Comparison of ENCODE assay signal across 15 mouse cellular contexts in the genomic region with DNA sequence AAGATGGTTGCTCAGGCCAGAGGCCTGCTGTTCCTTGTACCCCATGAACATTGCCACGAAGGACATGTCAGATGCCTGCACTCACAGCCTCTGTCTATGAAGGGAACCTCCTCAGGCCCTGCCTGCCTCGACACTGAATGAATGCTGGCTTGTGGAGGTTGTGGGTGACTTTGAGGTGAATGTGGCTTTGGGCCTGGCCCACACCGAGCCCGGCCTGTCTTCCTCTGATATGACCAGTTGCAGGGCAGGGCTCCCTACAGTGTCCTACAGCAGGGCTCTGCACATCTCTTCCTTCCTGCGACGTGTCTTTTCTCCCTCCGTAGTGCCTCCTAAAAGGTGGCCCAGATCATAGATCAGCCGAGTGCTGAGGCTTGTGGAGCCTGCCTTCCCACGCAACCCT. TPM values are rescaled to one million over a fixed set of nuclear protein-coding genes. Genes with fewer than 3 reads are reported as not detected.
DNase-seq lines count a peak whose midpoint lies in the region; ATAC-seq and TF ChIP-seq lines count a peak whose summit lies in the region.
"Had no signal": no experiment of that assay in that cellular context is flagged by ENCODE, and none has a peak within 500 bp of the region (broad histone marks: within the 10 kb centered on the region; RNA-seq: fewer than 3 reads in every experiment).

No protein-coding gene starts in this region.

- H3K4me3 ChIP-seq in limb, embryonic 15.5 days, result no peak overlapping the region
- H3K4me3 ChIP-seq in limb, embryonic 10.5 days, result no peak overlapping the region
- H3K4me3 ChIP-seq in embryonic facial prominence, embryonic 10.5 days, result no peak overlapping the region
- H3K4me3 ChIP-seq in liver, embryonic 13.5 days (replicated peaks), result 0 out of 2 replicates have a peak overlapping the region, but pooled peaks have one; percentile 10
- no peak overlapping the region for H3K4me3 ChIP-seq in small intestine, adult 2 months (ENCODE audit: low read depth, low read length)
- H3K4me3 ChIP-seq: forebrain, embryonic 12.5 days had no signal

- WGBS in limb, embryonic 15.5 days, result 81% methylated on average over 9 of the region's 9 CpGs
- WGBS in limb, embryonic 10.5 days, result 82% methylated on average over 9 of the region's 9 CpGs
- WGBS in embryonic facial prominence, embryonic 10.5 days, result 88% methylated on average over 9 of the region's 9 CpGs
- 19% methylated on average over 9 of the region's 9 CpGs for WGBS in liver, embryonic 13.5 days (ENCODE audit: insufficient replicate concordance)
- WGBS in small intestine, adult 2 months, result 76% methylated on average over 9 of the region's 9 CpGs

- no peak for DNase-seq in limb, embryonic 10.5 days (ENCODE audit: low spot score)
- DNase-seq in embryonic facial prominence, embryonic 10.5 days (ENCODE audit: low spot score), result no peak
- peak; percentile 63 for DNase-seq in liver, embryonic 13.5 days
- no peak for DNase-seq in urinary bladder, adult 2 months (ENCODE audit: low spot score)
- DNase-seq in frontal cortex, postnatal 10 days (ENCODE audit: low spot score in 2 of 2), result no peak
- no peak for DNase-seq in kidney, postnatal 36 days
- DNase-seq: adrenal gland, postnatal 10 days; embryo, embryonic 11 days; heart, postnatal 14 days; kidney, adult 8-10 months; left cerebral cortex, postnatal 4 days had no signal

- no peak overlapping the region for H3K4me2 ChIP-seq in limb, embryonic 15.5 days
- H3K4me2 ChIP-seq in liver, embryonic 13.5 days, result peak overlapping the region; percentile 57
- H3K4me2 ChIP-seq: forebrain, embryonic 12.5 days had no signal

- H3K9me3 ChIP-seq in limb, embryonic 15.5 days, result no peaks in the 10 kb centered on the region
- no peaks in the 10 kb centered on the region for H3K9me3 ChIP-seq in limb, embryonic 10.5 days (replicated peaks)
- no peaks in the 10 kb centered on the region for H3K9me3 ChIP-seq in embryonic facial prominence, embryonic 10.5 days
- H3K9me3 ChIP-seq in liver, embryonic 13.5 days (replicated peaks), result no peaks in the 10 kb centered on the region
- H3K9me3 ChIP-seq: forebrain, embryonic 12.5 days had no signal

- TF ChIP-seq CTCF in small intestine, adult 2 months (IDR thresholded peaks at IDR 0.05; ENCODE audit: extremely low read depth, insufficient read length, insufficient replicate concordance, low read depth, low read length), result no peak

- no peak for TF ChIP-seq POLR2A in small intestine, adult 2 months (IDR thresholded peaks at IDR 0.05; ENCODE audit: low read depth, low read length)

- 0 out of 2 replicates have a peak overlapping the region, but pooled peaks have one; percentile 18 for H3K27ac ChIP-seq in limb, embryonic 15.5 days
- no peak overlapping the region for H3K27ac ChIP-seq in limb, embryonic 10.5 days
- H3K27ac ChIP-seq in embryonic facial prominence, embryonic 10.5 days (replicated peaks), result 0 out of 2 replicates have a peak overlapping the region, but pooled peaks have one; percentile 31
- H3K27ac ChIP-seq in liver, embryonic 13.5 days, result peak overlapping the region; percentile 91
- peak overlapping the region; percentile 9; the same call in 1 of the 2 replicates for H3K27ac ChIP-seq in small intestine, adult 2 months (ENCODE audit: insufficient read depth, low read depth, low read length)
- H3K27ac ChIP-seq: forebrain, embryonic 12.5 days had no signal

- no peak for ATAC-seq in limb, embryonic 15.5 days (ENCODE audit: insufficient number of reproducible peaks, low FRiP score, low TSS enrichment, low read depth)
- peak; percentile 95 for ATAC-seq in liver, embryonic 13.5 days (ENCODE audit: low read depth)

- peaks cover 17% of the 10 kb centered on the region for H3K4me1 ChIP-seq in limb, embryonic 15.5 days
- H3K4me1 ChIP-seq in limb, embryonic 10.5 days, result 0 out of 2 replicates have a peak, but pooled peaks cover 3% of the 10 kb centered on the region
- peaks cover 24% of the 10 kb centered on the region for H3K4me1 ChIP-seq in embryonic facial prominence, embryonic 10.5 days
- H3K4me1 ChIP-seq in liver, embryonic 13.5 days (replicated peaks), result peaks cover 69% of the 10 kb centered on the region
- H3K4me1 ChIP-seq in small intestine, adult 2 months (ENCODE audit: control insufficient read depth, insufficient read depth, insufficient read length, low read length), result peaks cover 21% of the 10 kb centered on the region

- no peaks in the 10 kb centered on the region for H3K27me3 ChIP-seq in limb, embryonic 15.5 days
- no peaks in the 10 kb centered on the region for H3K27me3 ChIP-seq in limb, embryonic 10.5 days (ENCODE audit: low read depth, poor library complexity, severe bottlenecking)
- H3K27me3 ChIP-seq in embryonic facial prominence, embryonic 10.5 days (replicated peaks; ENCODE audit: low read depth, poor library complexity, severe bottlenecking), result no peaks in the 10 kb centered on the region
- H3K27me3 ChIP-seq in liver, embryonic 13.5 days, result no peaks in the 10 kb centered on the region
- no peaks in the 10 kb centered on the region for H3K27me3 ChIP-seq in small intestine, adult 2 months (ENCODE audit: control insufficient read depth, insufficient read depth, low read length)
- H3K27me3 ChIP-seq: forebrain, embryonic 12.5 days had no signal

- no peak overlapping the region for H3K9ac ChIP-seq in limb, embryonic 15.5 days
- peak overlapping the region; percentile 67 for H3K9ac ChIP-seq in liver, embryonic 13.5 days
- H3K9ac ChIP-seq: forebrain, embryonic 12.5 days had no signal

- peaks cover 11% of the 10 kb centered on the region; the same call in 1 of the 2 replicates for H3K36me3 ChIP-seq in limb, embryonic 15.5 days
- H3K36me3 ChIP-seq in limb, embryonic 10.5 days, result peaks cover 23% of the 10 kb centered on the region; the same call in 1 of the 2 replicates
- H3K36me3 ChIP-seq in embryonic facial prominence, embryonic 10.5 days (replicated peaks), result peaks cover 27% of the 10 kb centered on the region
- peaks cover 27% of the 10 kb centered on the region for H3K36me3 ChIP-seq in liver, embryonic 13.5 days
- H3K36me3 ChIP-seq in small intestine, adult 2 months (ENCODE audit: control insufficient read depth, insufficient read depth, low read length), result no peaks in the 10 kb centered on the region

RNA-seq across cellular contexts. Expression of gene Pacs2, which starts 16.7 kb away (rescaled TPM):
- 12.9 and 13.8 TPM in 2 replicates for polyA plus RNA-seq in limb, embryonic 15.5 days (2015; fragmentation: Nextera tagmentation; extraction: Ambion mirVana)
- polyA plus RNA-seq in limb, embryonic 10.5 days (2016; fragmentation: Nextera tagmentation; extraction: Ambion mirVana), result 11.7 and 11.8 TPM in 2 replicates
- 13.7 and 14.3 TPM in 2 replicates for polyA plus RNA-seq in embryonic facial prominence, embryonic 10.5 days (2016; fragmentation: Nextera tagmentation; extraction: Ambion mirVana)
- 5.2 and 6.2 TPM in 2 replicates for polyA plus RNA-seq in liver, embryonic 13.5 days (2015; fragmentation: Nextera tagmentation; extraction: Ambion mirVana)
- polyA plus RNA-seq in small intestine, adult 2 months (2012; rRNA removed), result 16.0 and 27.0 TPM in 2 replicates
- polyA plus RNA-seq in urinary bladder, adult 2 months (2012; rRNA removed), result 38.9 and 40.9 TPM in 2 replicates

RNA-seq across cellular contexts. Expression of gene Brf1, which starts 30.5 kb away (rescaled TPM):
- 57.1 and 61.7 TPM in 2 replicates for polyA plus RNA-seq in limb, embryonic 15.5 days (2015; fragmentation: Nextera tagmentation; extraction: Ambion mirVana)
- 53.5 and 65.9 TPM in 2 replicates for polyA plus RNA-seq in limb, embryonic 10.5 days (2016; fragmentation: Nextera tagmentation; extraction: Ambion mirVana)
- 59.8 and 60.9 TPM in 2 replicates for polyA plus RNA-seq in embryonic facial prominence, embryonic 10.5 days (2016; fragmentation: Nextera tagmentation; extraction: Ambion mirVana)
- 28.3 and 28.8 TPM in 2 replicates for polyA plus RNA-seq in liver, embryonic 13.5 days (2015; fragmentation: Nextera tagmentation; extraction: Ambion mirVana)
- polyA plus RNA-seq in small intestine, adult 2 months (2012; rRNA removed), result 43.7 and 95.6 TPM in 2 replicates
- 69.1 and 82.7 TPM in 2 replicates for polyA plus RNA-seq in urinary bladder, adult 2 months (2012; rRNA removed)

RNA-seq across cellular contexts. Expression of gene Tex22, which starts 43.3 kb away (rescaled TPM):
- 0.19 TPM in 1 of 2 replicates, not detected in the other for polyA plus RNA-seq in limb, embryonic 15.5 days (2015; fragmentation: Nextera tagmentation; extraction: Ambion mirVana)
- 0.18 and 0.21 TPM in 2 replicates for polyA plus RNA-seq in limb, embryonic 10.5 days (2016; fragmentation: Nextera tagmentation; extraction: Ambion mirVana)
- polyA plus RNA-seq in embryonic facial prominence, embryonic 10.5 days (2016; fragmentation: Nextera tagmentation; extraction: Ambion mirVana), result not detected in 2 replicates
- polyA plus RNA-seq in liver, embryonic 13.5 days (2015; fragmentation: Nextera tagmentation; extraction: Ambion mirVana), result not detected in 2 replicates
- polyA plus RNA-seq in small intestine, adult 2 months (2012; rRNA removed), result not detected in 2 replicates
- polyA plus RNA-seq in urinary bladder, adult 2 months (2012; rRNA removed), result not detected in 2 replicates
- polyA plus RNA-seq: forebrain, embryonic 12.5 days; stomach, embryonic 16.5 days had no signal

RNA-seq across cellular contexts. Expression of gene Btbd6, which starts 54.7 kb away (rescaled TPM):
- polyA plus RNA-seq in limb, embryonic 15.5 days (2015; fragmentation: Nextera tagmentation; extraction: Ambion mirVana), result 25.4 and 26.3 TPM in 2 replicates
- polyA plus RNA-seq in limb, embryonic 10.5 days (2016; fragmentation: Nextera tagmentation; extraction: Ambion mirVana), result 25.6 and 27.9 TPM in 2 replicates
- 22.3 and 23.0 TPM in 2 replicates for polyA plus RNA-seq in embryonic facial prominence, embryonic 10.5 days (2016; fragmentation: Nextera tagmentation; extraction: Ambion mirVana)
- 6.3 and 6.6 TPM in 2 replicates for polyA plus RNA-seq in liver, embryonic 13.5 days (2015; fragmentation: Nextera tagmentation; extraction: Ambion mirVana)
- polyA plus RNA-seq in small intestine, adult 2 months (2012; rRNA removed), result 116 and 206 TPM in 2 replicates
- polyA plus RNA-seq in urinary bladder, adult 2 months (2012; rRNA removed), result 23.9 and 26.8 TPM in 2 replicates
